Mouse (Mus musculus) embryonic facial prominence, embryonic 15.5 days (tissue): ENCODE data around the gene Higd1c. TPM values are rescaled to one million over a fixed set of nuclear protein-coding genes. Genes with fewer than 3 reads are reported as not detected.
"Not testable (repeated sequence)": the region's sequence is repeated elsewhere in the genome, so short reads cannot be mapped to it uniquely, and the experiment has no call there.

Experiments
- ATAC-seq: fragments of 200-750 bp; cut with Nextera tagmentation; 2 replicates; pipeline ENCODE4 v1.8.0; 2017; ENCODE audit warnings: low read depth, moderate TSS enrichment; ENCODE audit not compliant: insufficient number of reproducible peaks, low FRiP score, low TSS enrichment
- H3K27ac ChIP-seq: fragments of 300-500 bp; sonication (generic); replicated peaks from 2 replicates; pipeline ENCODE4 v1.5.1; 2015; ENCODE audit warnings: mild to moderate bottlenecking, inconsistent platforms
- H3K27me3 ChIP-seq: fragments of 300-500 bp; sonication (generic); 2 replicates; pipeline ENCODE4 v1.6.1; 2015; ENCODE audit warnings: inconsistent platforms
- H3K36me3 ChIP-seq: fragments of 300-500 bp; sonication (generic); 2 replicates; pipeline ENCODE4 v1.6.1; 2015; ENCODE audit warnings: mild to moderate bottlenecking, inconsistent platforms
- H3K4me1 ChIP-seq: fragments of 300-500 bp; sonication (generic); 2 replicates; pipeline ENCODE4 v1.6.1; 2015; ENCODE audit warnings: inconsistent platforms
- H3K4me2 ChIP-seq: fragments of 300-500 bp; sonication (generic); replicated peaks from 2 replicates; pipeline ENCODE4 v1.6.1; 2015; ENCODE audit warnings: mild to moderate bottlenecking, inconsistent platforms
- H3K4me3 ChIP-seq: fragments of 300-500 bp; sonication (generic); replicated peaks from 2 replicates; pipeline ENCODE4 v1.5.1; 2015; ENCODE audit warnings: mild to moderate bottlenecking, inconsistent platforms
- H3K9ac ChIP-seq: fragments of 300-500 bp; sonication (generic); 2 replicates; pipeline ENCODE4 v1.6.1; 2015; ENCODE audit warnings: inconsistent platforms
- H3K9me3 ChIP-seq: fragments of 300-500 bp; sonication (generic); replicated peaks from 2 replicates; pipeline ENCODE4 v1.6.1; 2016; ENCODE audit warnings: inconsistent platforms
- WGBS: fragments of 180-500 bp; shearing (Covaris S2); methylation state at CpG from one replicate; pipeline ENCODE4 v1.1.7; 2015; 5-methylcytosine and 5-hydroxymethylcytosine counted together
- polyA plus RNA-seq: library from polyadenylated mRNA; unstranded; fragments of >200 nt; fragmentation: Nextera tagmentation; extraction: Ambion mirVana; gene quantifications from 2 replicates; pipeline ENCODE4 v1.2.1, GENCODE M21; 2015

Gene Higd1c
- polyA plus RNA-seq, result not detected in 2 replicates

GRCm38 (mm10) chr15:100364242-100364641, at the start of gene Higd1c:
Gene Higd1c (plus strand): TSS chr15:100364542.
- Histone ChIP-seq H3K4me3 (no peak within 1 kb of the TSS), H3K4me1 (no peaks in the 10 kb centered on the region), H3K9me3 (no peaks in the 10 kb centered on the region), H3K9ac (no peak within 1 kb of the TSS), H3K27ac (no peak within 1 kb of the TSS), H3K4me2 (no peak within 1 kb of the TSS), H3K36me3 (no peaks in the 10 kb centered on the region), H3K27me3 (no peaks in the 10 kb centered on the region)
- 55% methylated on average over 7 of the region's 7 CpGs for WGBS
- no peak for ATAC-seq

- not testable (repeated sequence) for H3K9ac ChIP-seq, H3K27me3 ChIP-seq, H3K4me2 ChIP-seq, H3K9me3 ChIP-seq, H3K4me1 ChIP-seq, H3K36me3 ChIP-seq, H3K27ac ChIP-seq, ATAC-seq, H3K4me3 ChIP-seq
- 61% methylated on average over 4 of the region's 4 CpGs for WGBS
Observed at GRCm38 (mm10) chr15:100318014-100318671, 46.2 kb upstream of the Higd1c start.

GRCm38 (mm10) chr15:100319884-100320283, 44.5 kb upstream of the Higd1c start:
- WGBS, result 83% methylated on average over 1 of the region's 1 CpGs
- Histone ChIP-seq H3K36me3 (no peaks in the 10 kb centered on the region), H3K9me3 (no peaks in the 10 kb centered on the region), H3K27me3 (no peaks in the 10 kb centered on the region), H3K4me1 (peaks cover 5% of the 10 kb centered on the region; the same call in 1 of the 2 replicates), H3K27ac (no peak overlapping the region), H3K9ac (no peak overlapping the region), H3K4me3 (no peak overlapping the region), H3K4me2 (no peak overlapping the region)
- no peak for ATAC-seq

- Histone ChIP-seq H3K9ac (no peak overlapping the region), H3K27ac (peak overlapping the region; percentile 1; the same call in 1 of the 2 replicates), H3K4me3 (no peak overlapping the region), H3K27me3 (no peaks in the 10 kb centered on the region), H3K9me3 (no peaks in the 10 kb centered on the region), H3K36me3 (no peaks in the 10 kb centered on the region), H3K4me2 (no peak overlapping the region), H3K4me1 (peaks cover 5% of the 10 kb centered on the region; the same call in 1 of the 2 replicates)
- no peak for ATAC-seq
- WGBS, result 66% methylated on average over 9 of the region's 9 CpGs
Observed at GRCm38 (mm10) chr15:100320295-100320905, 43.9 kb upstream of the Higd1c start.

- Histone ChIP-seq H3K27ac (peak overlapping the region; percentile 1; the same call in 1 of the 2 replicates), H3K4me2 (no peak overlapping the region), H3K36me3 (no peaks in the 10 kb centered on the region), H3K4me1 (peaks cover 5% of the 10 kb centered on the region; the same call in 1 of the 2 replicates), H3K9ac (no peak overlapping the region), H3K9me3 (no peaks in the 10 kb centered on the region), H3K4me3 (no peak overlapping the region), H3K27me3 (no peaks in the 10 kb centered on the region)
- WGBS, result 56% methylated on average over 5 of the region's 5 CpGs
- no peak for ATAC-seq
Observed at GRCm38 (mm10) chr15:100321134-100321533, 43.2 kb upstream of the Higd1c start.

- Histone ChIP-seq H3K4me2 (no peak overlapping the region), H3K9ac (no peak overlapping the region), H3K4me3 (no peak overlapping the region), H3K36me3 (no peaks in the 10 kb centered on the region), H3K27ac (no peak overlapping the region), H3K27me3 (no peaks in the 10 kb centered on the region), H3K4me1 (peaks cover 5% of the 10 kb centered on the region; the same call in 1 of the 2 replicates), H3K9me3 (no peaks in the 10 kb centered on the region)
- no peak for ATAC-seq
- 71% methylated on average over 12 of the region's 12 CpGs for WGBS
Observed at GRCm38 (mm10) chr15:100324021-100324591, 40.2 kb upstream of the Higd1c start.

GRCm38 (mm10) chr15:100325235-100325634, 39.1 kb upstream of the Higd1c start:
- Histone ChIP-seq H3K9me3 (no peaks in the 10 kb centered on the region), H3K27ac (peak overlapping the region; percentile 17; the same call in 1 of the 2 replicates), H3K27me3 (no peaks in the 10 kb centered on the region), H3K36me3 (no peaks in the 10 kb centered on the region), H3K9ac (no peak overlapping the region), H3K4me3 (no peak overlapping the region), H3K4me1 (peaks cover under 1% of the 10 kb centered on the region; the same call in 1 of the 2 replicates), H3K4me2 (no peak overlapping the region)
- 64% methylated on average over 3 of the region's 3 CpGs for WGBS
- ATAC-seq, result 0 out of 2 replicates have a peak, but pooled peaks have one; percentile 24

- H3K4me3 ChIP-seq, H3K4me1 ChIP-seq, H3K4me2 ChIP-seq, H3K27me3 ChIP-seq, H3K27ac ChIP-seq, H3K36me3 ChIP-seq, H3K9me3 ChIP-seq, H3K9ac ChIP-seq, ATAC-seq: not testable (repeated sequence)
- WGBS, result 76% methylated on average over 4 of the region's 4 CpGs
Observed at GRCm38 (mm10) chr15:100328089-100328488, 36.3 kb upstream of the Higd1c start.

- H3K36me3 ChIP-seq, ATAC-seq, H3K27me3 ChIP-seq, H3K27ac ChIP-seq, H3K9ac ChIP-seq, H3K4me3 ChIP-seq, H3K4me1 ChIP-seq, H3K9me3 ChIP-seq, H3K4me2 ChIP-seq: not testable (repeated sequence)
- WGBS, result 31% methylated on average over 10 of the region's 10 CpGs
Observed at GRCm38 (mm10) chr15:100329336-100329735, 35.0 kb upstream of the Higd1c start.

- WGBS, result 84% methylated on average over 7 of the region's 7 CpGs
- H3K9me3 ChIP-seq, result no peaks in the 10 kb centered on the region
- H3K4me2 ChIP-seq, result no peak overlapping the region
- no peak overlapping the region for H3K9ac ChIP-seq
- no peak overlapping the region for H3K4me3 ChIP-seq
- ATAC-seq, result no peak
- H3K4me1 ChIP-seq, result no peaks in the 10 kb centered on the region
- no peaks in the 10 kb centered on the region for H3K27me3 ChIP-seq
- no peak overlapping the region for H3K27ac ChIP-seq
- no peaks in the 10 kb centered on the region for H3K36me3 ChIP-seq
Observed at GRCm38 (mm10) chr15:100330739-100331138, 33.6 kb upstream of the Higd1c start.

GRCm38 (mm10) chr15:100332077-100332961, 32.0 kb upstream of the Higd1c start:
- 30% methylated on average over 3 of the region's 10 CpGs for WGBS
- not testable (repeated sequence) for H3K9me3 ChIP-seq, H3K27me3 ChIP-seq, H3K36me3 ChIP-seq, H3K4me3 ChIP-seq, H3K4me1 ChIP-seq, H3K9ac ChIP-seq, H3K27ac ChIP-seq, H3K4me2 ChIP-seq
- peak; percentile 41; the same call in 1 of the 2 replicates for ATAC-seq
